Mouse (Mus musculus) brain, embryonic 14.5 days (tissue): Measurements from ENCODE around the gene Grhl1. TPM values are rescaled to one million over a fixed set of nuclear protein-coding genes. Genes with fewer than 3 reads are reported as not detected.

Source experiments
- DNase-seq: peaks from one replicate; pipeline ENCODE4 v3.0.0-alpha.2; 2011; ENCODE audit warnings: low read depth
- CTCF ChIP-seq: fragments of 200-500 bp; IDR thresholded peaks from 2 replicates; pipeline ENCODE4 v1.5.1; 2012; ENCODE audit warnings: inconsistent platforms, mild to moderate bottlenecking, moderate library complexity, borderline replicate concordance; ENCODE audit not compliant: insufficient read depth, insufficient read length; ENCODE audit errors: extremely low read depth
- POLR2A ChIP-seq: fragments of 200-500 bp; IDR thresholded peaks from 2 replicates; pipeline ENCODE4 v1.6.1; 2012; ENCODE audit warnings: mild to moderate bottlenecking, inconsistent platforms, borderline replicate concordance; ENCODE audit not compliant: poor library complexity, insufficient read depth, insufficient read length, severe bottlenecking; ENCODE audit errors: extremely low read depth
- polyA plus RNA-seq: library from polyadenylated mRNA; depleted of rRNA; stranded (reverse); fragments of >200 nt; gene quantifications from 2 replicates; pipeline ENCODE4 v1.2.3, GENCODE M21; 2012

The Grhl1 gene
- polyA plus RNA-seq, 1 experiment: 1.3 TPM

DNA sequence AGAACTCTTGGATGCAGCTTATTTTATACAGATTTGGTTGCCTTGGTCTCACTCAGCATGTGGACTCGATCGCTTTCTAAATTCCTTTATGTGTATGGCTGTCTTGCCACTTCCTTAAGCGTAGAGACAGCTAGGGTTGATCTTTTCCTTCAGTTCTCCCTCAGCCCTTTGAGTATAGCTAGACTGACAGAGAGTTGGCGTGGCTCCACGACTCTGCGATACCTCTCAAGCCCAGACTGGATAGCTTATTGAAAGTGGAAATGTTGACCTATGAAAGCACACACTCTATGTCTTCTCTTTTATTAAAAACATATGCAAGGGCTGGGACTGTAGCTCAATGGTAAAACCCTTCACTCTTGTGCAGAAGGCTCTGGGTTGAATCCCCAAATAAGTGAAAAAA is 25.3 kb downstream of the Grhl1 start:
- no peak for TF ChIP-seq CTCF
- TF ChIP-seq POLR2A: no peak
- DNase-seq: no peak

GRCm38 (mm10) chr12:24599366-24599895 is 27.3 kb downstream of the Grhl1 start:
- peak; percentile 35 for DNase-seq
- TF ChIP-seq CTCF: no peak
- TF ChIP-seq POLR2A: no peak

- TF ChIP-seq POLR2A (no peak), CTCF (no peak)
- DNase-seq: no peak
Measured at GRCm38 (mm10) chr12:24600074-24600473, 28.0 kb downstream of the Grhl1 start.

- DNase-seq: peak; percentile 80
- no peak for TF ChIP-seq POLR2A
- TF ChIP-seq CTCF: peak; percentile 79
Measured at GRCm38 (mm10) chr12:24600806-24601205, 28.7 kb downstream of the Grhl1 start.

- DNase-seq: peak; percentile 78
- TF ChIP-seq POLR2A (no peak), CTCF (peak; percentile 82)
Measured at GRCm38 (mm10) chr12:24603266-24603665, 31.2 kb downstream of the Grhl1 start.

GRCm38 (mm10) chr12:24606166-24606565 is 34.1 kb downstream of the Grhl1 start:
- DNase-seq: peak; percentile 61

GRCm38 (mm10) chr12:24612591-24612990 is 40.5 kb downstream of the Grhl1 start:
- DNase-seq: no peak
- TF ChIP-seq CTCF: no peak
- no peak for TF ChIP-seq POLR2A

More at GRCm38 (mm10) chr12:24606166-24606565, 34.1 kb downstream of the Grhl1 start:
- TF ChIP-seq POLR2A (no peak), CTCF (no peak)

- no peak for DNase-seq
- TF ChIP-seq CTCF: no peak
- TF ChIP-seq POLR2A: no peak
Measured at GRCm38 (mm10) chr12:24614452-24615075, 42.5 kb downstream of the Grhl1 start.

GRCm38 (mm10) chr12:24615140-24615539 is 43.1 kb downstream of the Grhl1 start:
- TF ChIP-seq POLR2A: no peak
- no peak for TF ChIP-seq CTCF
- no peak for DNase-seq

- DNase-seq: no peak
- TF ChIP-seq POLR2A (no peak), CTCF (no peak)
Measured at GRCm38 (mm10) chr12:24619436-24619835, 47.4 kb downstream of the Grhl1 start.

DNA sequence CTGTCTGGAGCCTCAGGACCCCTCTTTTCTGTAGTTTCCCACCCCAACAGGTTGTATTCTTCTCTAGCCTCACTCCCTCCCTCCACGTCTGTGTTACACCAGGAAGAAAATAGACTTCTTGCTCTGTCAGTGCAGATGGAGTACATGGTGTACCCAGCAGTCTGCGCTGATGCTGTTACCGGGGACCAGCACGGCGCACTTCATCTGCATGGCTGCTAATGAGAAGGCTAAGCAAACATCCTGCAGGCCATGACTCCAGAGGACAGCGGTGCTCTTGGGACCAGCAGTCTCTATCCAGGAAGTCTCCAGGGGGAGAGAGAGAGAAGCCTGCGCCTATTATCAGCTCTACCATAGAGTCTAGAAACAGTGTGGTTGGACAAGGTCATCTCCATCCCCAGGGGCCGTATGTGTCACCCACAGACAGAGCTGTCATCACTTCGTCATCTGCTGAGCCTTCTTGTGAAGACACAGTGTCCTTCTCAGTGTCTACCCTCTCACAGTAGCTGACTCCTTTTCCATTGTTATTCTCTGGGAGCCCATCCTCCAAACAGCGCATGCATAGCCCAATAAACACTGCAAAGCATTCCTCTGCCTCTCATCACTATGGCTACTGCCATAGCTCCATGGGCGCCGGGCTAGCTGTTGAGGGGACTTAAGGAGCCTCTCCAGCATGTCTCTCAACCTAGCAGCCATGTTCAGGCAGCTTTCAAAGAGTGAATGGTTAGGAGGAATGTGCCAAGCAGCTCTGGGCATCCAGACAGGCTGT is 51.6 kb downstream of the Grhl1 start:
- TF ChIP-seq POLR2A: no peak
- TF ChIP-seq CTCF: no peak
- DNase-seq: peak; percentile 63
